Mouse (Mus musculus): Measurements from ENCODE around the gene Pde6h. TPM values are rescaled to one million over a fixed set of nuclear protein-coding genes. Genes with fewer than 3 reads are reported as not detected.
A peak's percentile ranks its signal among the peaks of the same experiment; 100 is the strongest.

Gene Pde6h
- total and polyA plus RNA-seq, 2 experiments = under 0.01 to 0.05 TPM

GRCm38 (mm10) chr6:136989824-136990497 lies 66.3 kb downstream of the Pde6h start:
- Histone ChIP-seq H3K27ac (replicated peaks; ENCODE audit: insufficient read depth, low read depth, low read length) (no peak overlapping the region), H3K9ac (ENCODE audit: low read depth, low read length) (no peak overlapping the region), H3K79me2 (ENCODE audit: control insufficient read depth, insufficient read depth, low read length) (no peaks in the 10 kb centered on the region), H3K36me3 (ENCODE audit: control insufficient read depth, insufficient read depth, low read length) (no peaks in the 10 kb centered on the region), H3K27me3 (ENCODE audit: control insufficient read depth, insufficient read depth, low read length) (no peaks in the 10 kb centered on the region), H3K4me1 (ENCODE audit: control insufficient read depth, insufficient read depth, low read length) (no peaks in the 10 kb centered on the region; the same call in 1 of the 2 replicates), H3K4me3 (ENCODE audit: insufficient read depth, low read depth, low read length) (no peak overlapping the region)
- peak; percentile 34 for DNase-seq (ENCODE audit: extremely low read depth, low read depth, low spot score)
- TF ChIP-seq POLR2A (IDR thresholded peaks at IDR 0.05; ENCODE audit: extremely low read depth, insufficient read depth, low read length) (no peak), CTCF (IDR thresholded peaks at IDR 0.05; ENCODE audit: low read depth, low read length) (no peak)
- WGBS = 43% methylated on average over 11 of the region's 11 CpGs

DNA sequence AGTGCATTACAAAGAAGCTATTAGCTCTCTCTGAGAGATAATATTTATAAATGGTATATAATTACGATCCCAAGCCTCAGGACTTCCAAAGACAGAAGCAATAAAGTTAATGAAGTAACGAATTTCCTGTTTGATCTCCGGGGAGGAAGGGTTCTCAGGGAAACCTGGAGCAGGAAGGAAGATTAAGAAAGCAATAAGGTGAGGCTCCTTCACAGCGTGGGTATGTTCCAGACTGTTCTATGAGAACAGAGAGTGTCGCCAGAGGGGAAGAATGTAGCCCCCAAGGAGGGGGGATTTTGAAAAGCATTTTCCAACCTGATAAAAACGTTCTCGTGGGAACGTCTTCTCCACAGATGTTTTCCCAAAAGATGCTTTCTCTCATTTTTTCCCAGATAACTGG lies 66.9 kb downstream of the Pde6h start:
- no peak overlapping the region for H3K4me3 ChIP-seq (ENCODE audit: insufficient read depth, low read depth, low read length)
- H3K36me3 ChIP-seq (ENCODE audit: control insufficient read depth, insufficient read depth, low read length) = no peaks in the 10 kb centered on the region
- no peak overlapping the region for H3K27ac ChIP-seq (replicated peaks; ENCODE audit: insufficient read depth, low read depth, low read length)
- no peaks in the 10 kb centered on the region for H3K79me2 ChIP-seq (ENCODE audit: control insufficient read depth, insufficient read depth, low read length)
- no peak overlapping the region for H3K9ac ChIP-seq (ENCODE audit: low read depth, low read length)
- WGBS = 65% methylated on average over 8 of the region's 8 CpGs
- DNase-seq (ENCODE audit: extremely low read depth, low read depth, low spot score) = no peak
- TF ChIP-seq POLR2A (IDR thresholded peaks at IDR 0.05; ENCODE audit: extremely low read depth, insufficient read depth, low read length) = no peak
- no peak for TF ChIP-seq CTCF (IDR thresholded peaks at IDR 0.05; ENCODE audit: low read depth, low read length)
- no peaks in the 10 kb centered on the region; the same call in 1 of the 2 replicates for H3K4me1 ChIP-seq (ENCODE audit: control insufficient read depth, insufficient read depth, low read length)
- no peaks in the 10 kb centered on the region for H3K27me3 ChIP-seq (ENCODE audit: control insufficient read depth, insufficient read depth, low read length)

DNA sequence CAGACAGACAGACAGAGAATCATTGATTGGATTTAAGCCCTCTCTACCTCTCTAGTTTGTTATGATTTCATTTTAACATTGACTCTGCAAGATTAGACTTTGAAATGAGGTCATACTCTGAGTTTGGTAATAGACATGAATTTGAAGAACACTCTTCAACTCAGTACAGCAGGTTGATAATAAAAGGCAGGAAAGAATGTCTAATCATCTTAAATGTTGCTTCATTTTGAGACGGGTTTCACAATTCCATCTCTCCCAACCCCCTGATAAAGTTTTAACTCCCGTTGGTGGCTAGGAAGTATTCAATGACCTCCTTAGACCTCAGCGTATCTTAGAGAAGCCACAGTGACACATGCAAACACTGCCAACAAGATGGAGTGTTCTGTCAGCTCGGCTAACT lies 69.9 kb downstream of the Pde6h start:
- no peaks in the 10 kb centered on the region; the same call in 1 of the 2 replicates for H3K4me1 ChIP-seq (ENCODE audit: control insufficient read depth, insufficient read depth, low read length)
- H3K27me3 ChIP-seq (ENCODE audit: control insufficient read depth, insufficient read depth, low read length) = no peaks in the 10 kb centered on the region
- no peak overlapping the region for H3K27ac ChIP-seq (replicated peaks; ENCODE audit: insufficient read depth, low read depth, low read length)
- TF ChIP-seq POLR2A (IDR thresholded peaks at IDR 0.05; ENCODE audit: extremely low read depth, insufficient read depth, low read length) = no peak
- TF ChIP-seq CTCF (IDR thresholded peaks at IDR 0.05; ENCODE audit: low read depth, low read length) = no peak
- H3K36me3 ChIP-seq (ENCODE audit: control insufficient read depth, insufficient read depth, low read length) = no peaks in the 10 kb centered on the region
- peak; percentile 45 for DNase-seq (ENCODE audit: extremely low read depth, low read depth, low spot score)
- WGBS = 57% methylated on average over 4 of the region's 4 CpGs
- H3K79me2 ChIP-seq (ENCODE audit: control insufficient read depth, insufficient read depth, low read length) = no peaks in the 10 kb centered on the region
- H3K9ac ChIP-seq (ENCODE audit: low read depth, low read length) = no peak overlapping the region
- H3K4me3 ChIP-seq (ENCODE audit: insufficient read depth, low read depth, low read length) = no peak overlapping the region

DNA sequence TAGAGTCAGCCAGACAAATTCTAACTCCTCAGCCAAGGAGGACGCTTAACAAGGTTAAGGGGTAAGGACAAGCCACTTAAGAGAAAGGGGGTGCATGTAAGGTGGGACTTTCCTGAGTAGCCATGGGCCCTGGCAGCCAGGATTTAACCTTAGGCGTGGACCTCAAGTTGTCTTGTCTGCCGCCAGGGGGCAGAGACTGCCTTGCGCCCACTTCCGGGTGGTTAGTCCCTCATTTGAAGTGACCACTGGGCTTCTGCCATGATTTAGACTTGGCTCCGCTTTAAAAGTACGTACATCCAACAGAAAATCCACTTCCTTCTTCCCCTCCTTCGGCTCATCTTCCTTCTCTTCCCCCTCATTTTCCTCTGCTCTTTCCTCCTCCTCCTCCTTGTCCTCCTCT lies 71.9 kb downstream of the Pde6h start:
- Histone ChIP-seq H3K4me3 (ENCODE audit: insufficient read depth, low read depth, low read length) (no peak overlapping the region), H3K27ac (replicated peaks; ENCODE audit: insufficient read depth, low read depth, low read length) (no peak overlapping the region), H3K9ac (ENCODE audit: low read depth, low read length) (no peak overlapping the region), H3K36me3 (ENCODE audit: control insufficient read depth, insufficient read depth, low read length) (no peaks in the 10 kb centered on the region), H3K4me1 (ENCODE audit: control insufficient read depth, insufficient read depth, low read length) (no peaks in the 10 kb centered on the region), H3K79me2 (ENCODE audit: control insufficient read depth, insufficient read depth, low read length) (no peaks in the 10 kb centered on the region), H3K27me3 (ENCODE audit: control insufficient read depth, insufficient read depth, low read length) (no peaks in the 10 kb centered on the region)
- 64% methylated on average over 8 of the region's 8 CpGs for WGBS
- no peak for DNase-seq (ENCODE audit: extremely low read depth, low read depth, low spot score)
- TF ChIP-seq POLR2A (IDR thresholded peaks at IDR 0.05; ENCODE audit: extremely low read depth, insufficient read depth, low read length) (no peak), CTCF (IDR thresholded peaks at IDR 0.05; ENCODE audit: low read depth, low read length) (peak; percentile 46)

GRCm38 (mm10) chr6:136996336-136996735 lies 72.7 kb downstream of the Pde6h start:
- Histone ChIP-seq H3K27ac (replicated peaks; ENCODE audit: insufficient read depth, low read depth, low read length) (no peak overlapping the region), H3K4me1 (ENCODE audit: control insufficient read depth, insufficient read depth, low read length) (no peaks in the 10 kb centered on the region), H3K79me2 (ENCODE audit: control insufficient read depth, insufficient read depth, low read length) (no peaks in the 10 kb centered on the region), H3K36me3 (ENCODE audit: control insufficient read depth, insufficient read depth, low read length) (no peaks in the 10 kb centered on the region), H3K9ac (ENCODE audit: low read depth, low read length) (no peak overlapping the region), H3K4me3 (ENCODE audit: insufficient read depth, low read depth, low read length) (no peak overlapping the region), H3K27me3 (ENCODE audit: control insufficient read depth, insufficient read depth, low read length) (no peaks in the 10 kb centered on the region)
- no peak for DNase-seq (ENCODE audit: extremely low read depth, low read depth, low spot score)
- WGBS = 65% methylated on average over 5 of the region's 5 CpGs
- TF ChIP-seq POLR2A (IDR thresholded peaks at IDR 0.05; ENCODE audit: extremely low read depth, insufficient read depth, low read length) = no peak
- no peak for TF ChIP-seq CTCF (IDR thresholded peaks at IDR 0.05; ENCODE audit: low read depth, low read length)

- H3K27ac ChIP-seq (replicated peaks; ENCODE audit: insufficient read depth, low read depth, low read length) = no peak overlapping the region
- no peaks in the 10 kb centered on the region for H3K4me1 ChIP-seq (ENCODE audit: control insufficient read depth, insufficient read depth, low read length)
- no peaks in the 10 kb centered on the region for H3K79me2 ChIP-seq (ENCODE audit: control insufficient read depth, insufficient read depth, low read length)
- no peak overlapping the region for H3K9ac ChIP-seq (ENCODE audit: low read depth, low read length)
- no peak overlapping the region for H3K4me3 ChIP-seq (ENCODE audit: insufficient read depth, low read depth, low read length)
- 91% methylated on average over 7 of the region's 7 CpGs for WGBS
- no peaks in the 10 kb centered on the region for H3K27me3 ChIP-seq (ENCODE audit: control insufficient read depth, insufficient read depth, low read length)
- DNase-seq (ENCODE audit: extremely low read depth, low read depth, low spot score) = no peak
- no peaks in the 10 kb centered on the region for H3K36me3 ChIP-seq (ENCODE audit: control insufficient read depth, insufficient read depth, low read length)
- no peak for TF ChIP-seq CTCF (IDR thresholded peaks at IDR 0.05; ENCODE audit: low read depth, low read length)
- no peak for TF ChIP-seq POLR2A (IDR thresholded peaks at IDR 0.05; ENCODE audit: extremely low read depth, insufficient read depth, low read length)
Observed at GRCm38 (mm10) chr6:136998181-136998580, 74.5 kb downstream of the Pde6h start.

Data from liver, adult 2 months (tissue).